Mouse (Mus musculus): ENCODE measurements around the gene Bcl2l11.

The Bcl2l11 gene

DNA sequence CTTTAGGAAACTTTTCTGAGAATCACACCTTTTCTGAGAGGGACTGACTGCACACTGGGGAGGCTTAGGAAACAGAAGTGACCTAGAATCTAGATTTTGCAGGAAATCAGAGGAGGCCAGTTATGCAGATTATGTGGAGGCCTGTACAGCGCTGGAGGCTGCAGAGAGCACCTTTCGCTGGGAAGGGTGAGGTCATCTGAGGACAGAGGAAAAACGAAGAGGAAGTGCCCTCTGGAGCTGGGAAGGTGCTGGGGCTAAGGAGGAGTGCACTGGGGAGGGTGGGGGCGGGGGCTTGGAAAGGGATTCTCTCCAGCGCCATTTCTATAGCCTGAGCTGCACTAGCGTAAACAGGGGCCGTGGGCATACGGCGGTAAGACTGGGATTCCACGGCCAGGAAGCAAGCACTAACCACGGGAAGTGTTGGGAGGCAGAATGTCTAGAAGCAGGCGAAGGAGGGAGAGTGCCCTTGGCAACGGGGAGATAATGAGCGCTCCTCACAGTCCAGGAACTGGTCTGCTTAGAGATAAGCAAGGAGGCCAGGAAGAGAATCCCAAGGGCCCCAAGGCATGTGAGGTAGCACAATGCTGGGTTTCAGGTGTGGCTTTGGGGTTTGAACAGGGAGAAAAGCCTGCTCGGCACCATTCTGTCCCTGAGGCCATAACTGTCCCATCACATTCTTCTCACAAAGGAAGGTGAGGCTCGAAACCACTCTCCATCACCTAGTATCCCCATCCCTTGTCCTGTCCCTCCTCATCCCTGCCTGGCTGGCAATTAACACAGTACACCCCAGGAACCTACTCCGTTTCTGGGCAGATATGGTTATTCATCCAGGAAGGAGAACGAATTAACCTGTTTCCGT is 85.4 kb downstream of the Bcl2l11 start:
- peak; percentile 36 for DNase-seq (ENCODE audit: low spot score)

DNA sequence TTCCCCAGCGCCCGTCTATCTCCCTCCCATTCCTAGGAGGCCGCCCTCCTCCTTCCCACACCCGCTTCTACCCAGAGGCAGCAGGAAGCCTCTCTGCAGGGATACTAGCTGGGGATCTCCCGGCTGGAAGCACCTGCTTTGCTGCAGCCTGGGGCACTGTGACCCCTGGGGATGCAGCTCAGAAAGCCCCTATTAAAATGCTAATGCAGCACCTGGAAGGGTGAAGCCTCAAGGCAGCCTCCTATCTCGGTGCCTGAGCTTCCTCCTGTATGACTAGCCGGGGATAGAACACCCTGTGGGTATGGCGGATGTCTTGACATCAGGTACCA is 86.0 kb downstream of the Bcl2l11 start:
- no peak for DNase-seq (ENCODE audit: low spot score)

Data from yolk sac, embryonic 10.5 days (tissue).